Mouse (Mus musculus) kidney, adult 9 months (tissue): ENCODE data around the gene Ccdc136.
"Not testable (repeated sequence)": the region's sequence is repeated elsewhere in the genome, so short reads cannot be mapped to it uniquely, and the experiment has no call there.

Source experiments
- DNase-seq: peaks from one replicate; pipeline ENCODE4 v3.0.0; 2022

The Ccdc136 gene

GRCm38 (mm10) chr6:29395910-29396713, at the start of gene Ccdc136:
TSS of gene Ccdc136 (plus strand) at chr6:29396309.
- DNase-seq = peak; percentile 71

- DNase-seq = not testable (repeated sequence)
These were observed 49.6 kb upstream of the Ccdc136 start for GRCm38 (mm10) chr6:29346512-29346911.

GRCm38 (mm10) chr6:29347189-29347588, 48.9 kb upstream of the Ccdc136 start:
- peak; percentile 13 for DNase-seq

DNA sequence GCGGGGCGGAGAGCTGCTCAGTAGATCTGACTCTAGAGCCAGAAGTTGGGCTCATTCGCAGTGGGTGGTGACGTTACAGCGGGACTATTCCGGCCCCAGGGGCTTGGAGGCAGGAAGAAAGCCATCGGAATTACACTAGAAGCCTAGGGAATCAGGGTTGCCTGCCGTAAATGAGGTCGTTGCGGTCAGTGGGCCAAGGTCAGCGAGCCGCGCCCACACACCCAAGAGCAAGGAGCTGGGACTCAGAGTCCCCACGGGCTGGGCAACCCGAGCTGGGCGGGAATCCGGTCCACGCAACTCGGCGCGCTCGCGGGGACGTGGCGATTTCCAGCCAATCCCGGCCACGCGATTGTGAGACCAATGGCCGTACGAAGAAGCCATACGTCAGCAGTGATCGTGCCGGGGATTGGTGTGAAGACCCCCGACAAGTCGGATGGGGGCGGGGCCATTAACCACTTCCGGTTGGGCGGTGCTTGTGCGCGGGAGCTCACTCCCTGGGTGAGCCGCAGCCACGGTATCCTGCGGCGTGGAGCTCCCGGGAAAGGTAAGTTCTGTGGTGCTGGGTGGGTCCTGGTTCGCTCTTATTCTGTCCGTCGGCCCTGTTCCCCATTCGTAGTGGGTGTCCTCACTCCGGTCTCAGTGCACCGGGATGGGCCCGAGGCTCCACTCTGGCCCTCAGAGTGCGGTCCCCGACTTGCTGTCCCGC, 48.3 kb upstream of the Ccdc136 start, which contains the start of gene Calu:
Calu (plus strand) TSS at position 405 of the 706 bp plus-strand sequence.
- DNase-seq = peak; percentile 100

GRCm38 (mm10) chr6:29348371-29348724, 47.8 kb upstream of the Ccdc136 start:
- no peak for DNase-seq

- DNase-seq = no peak
These were observed 44.5 kb upstream of the Ccdc136 start for GRCm38 (mm10) chr6:29351613-29352012.

DNA sequence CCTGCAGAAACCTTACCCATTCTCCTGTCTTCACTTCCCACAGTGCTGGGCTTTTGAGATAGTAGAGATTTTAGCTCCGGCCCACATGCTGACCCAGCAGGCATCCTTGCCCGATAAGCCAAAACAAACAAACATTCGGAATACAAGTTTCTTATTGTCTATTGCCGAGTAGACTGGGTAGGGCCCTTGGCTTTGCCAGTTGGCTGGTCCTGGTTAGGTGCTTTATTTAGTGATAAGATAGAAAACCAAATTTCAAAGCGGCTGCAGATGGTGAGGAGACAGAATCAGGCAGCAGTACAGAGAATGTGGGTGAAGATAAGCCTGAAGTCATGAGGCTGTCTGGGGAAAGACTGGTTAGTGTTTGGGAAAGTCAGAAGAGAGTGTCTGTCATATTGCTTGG, 43.3 kb upstream of the Ccdc136 start:
- DNase-seq = no peak

GRCm38 (mm10) chr6:29359386-29359785, 36.7 kb upstream of the Ccdc136 start:
- DNase-seq = no peak

GRCm38 (mm10) chr6:29360211-29360610, 35.9 kb upstream of the Ccdc136 start:
- no peak for DNase-seq

DNA sequence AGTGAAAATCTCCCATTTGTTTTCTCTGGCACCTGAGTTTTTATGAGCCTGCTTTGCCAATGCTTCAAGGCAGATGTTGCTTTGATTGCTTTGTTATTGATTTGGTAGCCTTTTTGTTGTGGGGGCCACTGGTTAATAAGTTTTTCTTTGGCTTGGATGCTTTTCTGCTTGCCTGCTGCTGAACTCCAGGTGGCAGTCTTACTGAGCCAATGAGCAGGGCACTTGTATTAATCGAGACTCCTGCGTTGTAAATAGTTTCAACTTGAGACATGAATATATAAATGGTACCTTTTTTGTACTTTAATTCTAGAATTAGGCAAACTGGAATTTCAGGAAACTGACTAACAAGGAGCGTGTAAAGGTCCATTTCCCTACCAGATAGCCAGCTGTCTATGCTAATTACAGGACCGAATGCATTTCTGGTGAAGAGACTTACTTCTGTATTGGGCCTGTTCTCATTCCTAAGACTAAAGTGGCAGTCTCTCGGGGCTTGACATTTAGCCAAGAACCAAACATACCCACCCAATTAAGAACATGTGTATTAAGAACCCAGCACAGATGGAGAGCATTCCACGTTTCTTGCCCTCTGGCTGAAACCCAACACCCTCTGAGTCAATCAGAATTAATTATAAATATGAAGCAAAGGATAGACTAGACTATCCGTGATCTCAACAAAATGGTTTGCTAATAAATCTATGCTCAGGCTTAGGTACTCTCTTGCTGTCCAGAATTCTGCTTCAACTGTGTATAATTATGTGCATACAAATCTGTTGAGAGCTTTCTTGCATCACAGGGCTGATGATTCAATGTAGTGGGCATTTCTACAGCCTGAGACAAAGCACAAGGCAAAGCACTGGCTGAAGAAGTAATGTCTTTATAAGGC, 33.6 kb upstream of the Ccdc136 start:
- DNase-seq = peak; percentile 13

GRCm38 (mm10) chr6:29363129-29363515, 33.0 kb upstream of the Ccdc136 start:
- no peak for DNase-seq

DNA sequence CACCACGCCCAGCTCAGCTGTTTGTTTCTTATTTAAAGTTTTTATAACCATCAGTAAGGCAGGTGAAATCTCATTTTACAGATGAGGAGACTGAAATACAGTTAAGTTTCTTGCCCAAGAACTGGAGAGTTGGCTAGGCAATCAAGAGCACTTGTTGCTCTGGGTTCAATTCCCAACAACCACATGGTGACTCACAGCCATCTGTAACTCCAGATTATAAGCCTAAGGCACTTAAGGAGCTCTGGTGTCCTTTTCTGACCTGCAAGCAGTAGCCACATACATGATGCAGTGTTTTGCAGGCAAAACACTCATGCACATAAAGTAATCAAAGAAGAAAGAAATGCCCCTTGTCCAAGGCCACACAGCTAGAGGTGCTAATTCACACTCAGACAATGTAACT, 30.8 kb upstream of the Ccdc136 start:
- no peak for DNase-seq

DNA sequence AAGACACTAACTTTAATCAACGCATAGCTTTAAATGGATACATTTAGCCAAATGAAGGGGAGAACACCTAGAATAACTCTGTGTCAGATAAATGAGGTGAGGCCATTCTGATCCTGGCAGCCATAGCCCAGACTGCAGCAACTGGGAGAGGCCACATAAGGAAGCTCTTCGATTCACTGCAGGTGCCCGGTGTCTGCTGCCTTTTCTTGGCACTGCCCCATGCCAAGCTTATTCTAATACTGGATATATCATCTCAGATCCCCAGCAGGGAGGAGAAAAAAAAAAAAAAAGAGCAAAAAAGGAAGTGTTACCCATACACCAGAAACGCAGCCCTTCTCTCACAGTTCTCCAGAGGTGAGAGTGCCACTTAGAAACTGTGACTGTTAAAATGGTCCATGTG, 18.7 kb upstream of the Ccdc136 start:
- no peak for DNase-seq

GRCm38 (mm10) chr6:29378678-29379077, 17.4 kb upstream of the Ccdc136 start:
- no peak for DNase-seq

GRCm38 (mm10) chr6:29379954-29380353, 16.2 kb upstream of the Ccdc136 start:
- DNase-seq = no peak

- DNase-seq = no peak
These were observed 13.7 kb upstream of the Ccdc136 start for GRCm38 (mm10) chr6:29382442-29382841.

DNA sequence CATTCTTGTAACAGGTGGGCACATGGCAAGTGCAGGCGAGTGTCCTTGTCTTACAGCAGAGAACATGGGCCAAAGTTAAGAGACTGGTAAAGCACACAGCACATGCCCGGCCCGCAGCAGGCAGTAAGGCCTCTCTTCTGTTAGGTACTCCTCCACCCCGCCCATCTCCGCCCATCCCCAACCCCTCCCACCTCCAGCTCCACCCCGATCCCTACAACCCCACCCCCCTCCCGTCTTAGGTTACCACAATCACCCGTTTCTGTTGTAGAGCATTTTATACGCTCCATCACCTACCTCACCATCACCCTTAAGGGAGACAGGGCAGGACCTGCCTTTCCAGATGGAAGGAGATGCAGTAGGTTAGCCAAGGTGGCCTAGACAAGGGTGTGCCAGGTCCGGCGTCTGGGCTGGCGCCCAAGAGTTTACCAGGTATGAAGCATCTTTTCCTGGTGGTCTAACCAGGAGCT, 8.0 kb upstream of the Ccdc136 start, which contains the start of gene Opn1sw:
Opn1sw (minus strand) TSS at position 417 of the 467 bp plus-strand sequence.
- peak; percentile 7 for DNase-seq

DNA sequence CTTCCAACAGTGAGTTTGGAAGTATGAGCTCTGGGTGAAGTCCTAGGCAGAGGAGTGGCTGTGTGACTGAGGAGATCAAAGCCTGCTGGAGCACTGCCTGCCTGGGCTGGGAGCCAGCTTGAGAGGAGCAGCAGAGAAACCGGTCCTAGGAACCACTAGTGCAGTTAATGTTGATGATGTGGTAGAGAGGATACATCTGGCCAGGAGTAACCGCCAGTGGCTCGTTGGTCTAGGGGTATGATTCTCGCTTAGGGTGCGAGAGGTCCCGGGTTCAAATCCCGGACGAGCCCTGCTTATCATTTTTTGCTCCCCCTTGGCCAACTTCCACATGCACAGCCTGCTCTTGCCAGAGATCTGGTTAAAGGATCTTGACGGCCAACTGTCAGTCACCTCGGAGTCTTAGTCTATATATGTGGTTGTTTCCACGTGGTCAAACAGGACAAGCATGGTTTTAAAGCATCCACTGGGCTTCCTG, 7.5 kb upstream of the Ccdc136 start:
- DNase-seq = peak; percentile 89

DNA sequence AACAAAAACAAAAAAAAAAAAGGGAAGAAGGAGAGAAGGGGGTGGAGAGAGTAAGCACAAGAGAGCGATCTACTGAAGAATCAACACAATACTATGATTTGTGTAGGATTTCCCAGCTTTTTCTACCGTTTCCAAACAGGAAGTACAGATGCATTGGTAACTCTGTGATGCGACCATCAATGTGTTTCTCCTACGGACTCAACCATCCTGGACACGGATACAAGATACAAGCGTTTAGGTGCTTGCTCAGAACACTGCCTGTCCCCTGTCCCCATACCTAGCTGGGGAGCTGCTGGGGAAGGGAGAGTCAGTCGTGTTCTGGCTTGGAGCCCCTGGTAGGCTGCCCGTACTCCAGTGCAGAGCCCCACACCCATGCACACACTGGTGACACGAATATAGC, 6.7 kb upstream of the Ccdc136 start:
- DNase-seq = no peak

DNA sequence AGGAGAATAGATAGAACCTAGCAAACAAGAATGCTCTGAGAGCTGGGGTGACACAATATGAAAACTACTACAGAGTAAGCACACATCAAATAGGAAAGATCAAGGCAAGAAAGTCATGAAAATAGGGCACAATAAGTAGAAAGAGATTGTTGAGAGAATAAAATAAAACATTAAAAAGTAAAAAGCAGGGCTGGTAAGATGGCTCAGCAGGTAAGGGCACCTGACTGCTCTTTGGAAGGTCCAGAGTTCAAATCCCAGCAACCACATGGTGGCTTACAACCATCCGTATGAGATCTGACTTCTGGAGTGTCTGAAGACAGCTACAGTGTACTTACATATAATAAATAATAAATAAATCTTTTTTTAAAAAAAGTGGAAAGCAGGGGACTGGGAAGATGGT, 5.6 kb upstream of the Ccdc136 start:
- DNase-seq = not testable (repeated sequence)

DNA sequence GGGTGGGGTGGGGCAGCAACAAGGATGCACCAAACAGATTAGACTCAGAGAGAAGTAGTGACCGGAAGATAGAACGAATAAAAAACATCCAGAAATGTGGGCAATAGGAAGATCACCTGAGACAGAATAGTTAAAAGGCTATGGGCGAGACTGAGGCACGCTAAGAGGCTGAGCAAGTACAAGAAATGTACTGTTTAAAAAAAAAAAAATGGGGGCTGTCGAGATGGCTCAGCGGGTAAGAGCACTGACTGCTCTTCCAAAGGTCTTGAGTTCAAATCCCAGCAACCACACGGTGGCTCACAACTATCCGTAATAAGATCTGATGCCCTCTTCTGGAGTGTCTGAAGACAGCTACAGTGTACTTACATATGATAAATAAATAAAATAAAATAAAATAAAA, 4.9 kb upstream of the Ccdc136 start:
- DNase-seq = not testable (repeated sequence)

GRCm38 (mm10) chr6:29391802-29392201, 4.3 kb upstream of the Ccdc136 start:
- no peak for DNase-seq

GRCm38 (mm10) chr6:29394286-29394685, 1.8 kb upstream of the Ccdc136 start:
- DNase-seq = no peak
